Mouse (Mus musculus) heart, postnatal 0 days (tissue): Measurements from ENCODE around the gene Susd5.

ENCODE experiments used
- CTCF ChIP-seq: IDR thresholded peaks from 2 replicates; pipeline ENCODE4 v1.5.1; 2016; ENCODE audit warnings: antibody characterized with exemption, control low read depth, low read depth
- EP300 ChIP-seq: IDR thresholded peaks from 2 replicates; pipeline ENCODE4 v1.6.1; 2016; ENCODE audit warnings: antibody characterized with exemption, low read depth

- no peak for TF ChIP-seq CTCF
- no peak for TF ChIP-seq EP300
Measured at GRCm38 (mm10) chr9:114052866-114053265, 4.1 kb upstream of the Susd5 start.
